Mouse (Mus musculus): ENCODE measurements at regions not wholly inside any gene's neighbourhood (a gene's known extent, or its start where the extent isn't known, plus 50 kb on each side); places are given as distances from the start of the nearest gene placed in this dataset.
A peak's percentile ranks its signal among the peaks of the same experiment; 100 is the strongest.

DNA sequence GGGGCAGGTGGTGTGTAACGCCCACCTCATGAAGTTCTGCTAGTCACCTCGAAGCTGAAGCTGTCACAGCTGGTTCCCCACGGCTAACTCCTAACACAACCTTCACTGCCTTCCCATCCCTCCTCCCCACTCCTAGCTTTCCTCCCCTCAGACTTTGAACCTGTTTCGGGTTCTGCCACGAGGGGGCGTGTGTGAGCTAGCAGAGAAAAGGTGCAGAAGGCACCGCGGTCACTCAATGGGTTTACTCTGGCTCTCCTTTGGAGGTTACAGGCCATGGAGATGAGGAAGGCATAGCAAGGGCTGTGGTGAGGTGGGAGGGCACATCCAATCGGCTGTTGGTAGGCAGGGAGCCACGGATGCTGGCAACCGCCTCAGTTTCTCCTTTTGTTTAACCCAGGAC, 437.3 kb downstream of the Ptpru start:
- 18% methylated on average over 11 of the region's 11 CpGs for WGBS
- no peaks in the 10 kb centered on the region for H3K36me3 ChIP-seq (ENCODE audit: control insufficient read depth, insufficient read depth, low read length)
- no peak overlapping the region for H3K4me3 ChIP-seq (ENCODE audit: low read depth, low read length)
- no peak overlapping the region for H3K4me2 ChIP-seq (ENCODE audit: low read length)
- no peak overlapping the region for H3K9ac ChIP-seq (ENCODE audit: low read depth, low read length)
- H3K4me1 ChIP-seq (ENCODE audit: control insufficient read depth, insufficient read depth, low read length): no peaks in the 10 kb centered on the region
- ATAC-seq: no peak
- H3K9me3 ChIP-seq (replicated peaks; ENCODE audit: control insufficient read depth, low read length, poor library complexity, severe bottlenecking): no peaks in the 10 kb centered on the region
- no peaks in the 10 kb centered on the region for H3K27me3 ChIP-seq (ENCODE audit: control insufficient read depth, insufficient read depth, low read depth, low read length)
- no peak overlapping the region for H3K27ac ChIP-seq (ENCODE audit: low read length)

DNA sequence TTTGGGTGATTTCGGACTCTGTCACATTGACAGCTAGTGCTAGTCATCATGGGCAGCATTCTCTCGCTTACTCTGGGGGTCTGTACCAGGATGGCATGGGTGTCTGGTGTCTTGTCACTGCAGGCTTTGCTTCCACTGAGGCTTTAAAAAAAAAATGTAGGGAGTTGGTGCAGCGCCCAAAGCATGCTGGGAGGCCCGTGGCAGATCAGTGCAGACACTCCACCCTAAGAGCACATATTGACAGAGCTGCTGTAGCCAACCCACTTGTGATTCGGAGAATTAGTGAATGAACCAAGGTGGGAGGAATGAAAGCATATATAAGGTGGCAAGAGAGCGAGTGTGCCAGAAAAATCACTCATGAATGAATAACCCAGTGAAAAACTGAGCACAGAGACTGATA, 436.8 kb downstream of the Ptpru start:
- Histone ChIP-seq H3K27me3 (ENCODE audit: control insufficient read depth, insufficient read depth, low read depth, low read length) (no peaks in the 10 kb centered on the region), H3K27ac (ENCODE audit: low read length) (no peak overlapping the region), H3K4me1 (ENCODE audit: control insufficient read depth, insufficient read depth, low read length) (no peaks in the 10 kb centered on the region; the same call in 1 of the 2 replicates), H3K4me3 (ENCODE audit: low read depth, low read length) (no peak overlapping the region), H3K4me2 (ENCODE audit: low read length) (no peak overlapping the region), H3K9me3 (replicated peaks; ENCODE audit: control insufficient read depth, low read length, poor library complexity, severe bottlenecking) (no peaks in the 10 kb centered on the region), H3K9ac (ENCODE audit: low read depth, low read length) (no peak overlapping the region), H3K36me3 (ENCODE audit: control insufficient read depth, insufficient read depth, low read length) (no peaks in the 10 kb centered on the region)
- WGBS: 91% methylated on average over 6 of the region's 6 CpGs
- no peak for ATAC-seq

- Histone ChIP-seq H3K4me2 (ENCODE audit: low read length) (no peak overlapping the region), H3K27me3 (ENCODE audit: control insufficient read depth, insufficient read depth, low read depth, low read length) (no peaks in the 10 kb centered on the region; the same call in 1 of the 2 replicates), H3K4me3 (ENCODE audit: low read depth, low read length) (no peak overlapping the region), H3K36me3 (ENCODE audit: control insufficient read depth, insufficient read depth, low read length) (no peaks in the 10 kb centered on the region), H3K27ac (ENCODE audit: low read length) (peak overlapping the region; percentile 6; the same call in 1 of the 2 replicates), H3K9me3 (replicated peaks; ENCODE audit: control insufficient read depth, low read length, poor library complexity, severe bottlenecking) (no peaks in the 10 kb centered on the region), H3K4me1 (ENCODE audit: control insufficient read depth, insufficient read depth, low read length) (no peaks in the 10 kb centered on the region; the same call in 1 of the 2 replicates), H3K9ac (ENCODE audit: low read depth, low read length) (no peak overlapping the region)
- WGBS: 45% methylated on average over 12 of the region's 12 CpGs
- no peak for ATAC-seq
These were observed 432.6 kb downstream of the Ptpru start for GRCm38 (mm10) chr4:131405376-131406017.

- Histone ChIP-seq H3K9me3 (replicated peaks; ENCODE audit: control insufficient read depth, low read length, poor library complexity, severe bottlenecking) (no peaks in the 10 kb centered on the region), H3K27me3 (ENCODE audit: control insufficient read depth, insufficient read depth, low read depth, low read length) (no peaks in the 10 kb centered on the region; the same call in 1 of the 2 replicates), H3K27ac (ENCODE audit: low read length) (no peak overlapping the region), H3K4me2 (ENCODE audit: low read length) (no peak overlapping the region), H3K4me1 (ENCODE audit: control insufficient read depth, insufficient read depth, low read length) (no peaks in the 10 kb centered on the region; the same call in 1 of the 2 replicates), H3K4me3 (ENCODE audit: low read depth, low read length) (no peak overlapping the region), H3K9ac (ENCODE audit: low read depth, low read length) (no peak overlapping the region), H3K36me3 (ENCODE audit: control insufficient read depth, insufficient read depth, low read length) (no peaks in the 10 kb centered on the region)
- ATAC-seq: no peak
- WGBS: 59% methylated on average over 3 of the region's 3 CpGs
These were observed 430.6 kb downstream of the Ptpru start for GRCm38 (mm10) chr4:131407464-131407863.

DNA sequence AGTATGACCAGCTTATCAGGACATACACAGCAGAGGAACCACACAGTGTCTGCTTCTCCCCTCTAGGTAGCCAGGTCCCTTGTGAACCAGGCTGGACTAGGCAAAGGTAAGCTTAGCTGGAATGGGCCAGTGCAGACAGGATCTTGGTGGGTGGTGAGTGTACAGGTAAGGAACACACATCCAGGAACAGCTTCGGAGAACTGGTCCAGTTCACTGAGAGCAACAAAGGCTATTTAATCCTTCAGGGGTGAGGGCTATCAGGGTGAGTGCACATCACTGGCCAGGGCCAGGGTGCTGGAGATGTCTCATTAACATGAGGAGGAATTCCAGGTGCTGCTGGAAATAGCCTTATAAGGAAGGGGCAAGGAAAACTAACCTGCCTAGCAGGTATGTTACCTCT, 429.4 kb downstream of the Ptpru start:
- no peak for ATAC-seq
- H3K9me3 ChIP-seq (replicated peaks; ENCODE audit: control insufficient read depth, low read length, poor library complexity, severe bottlenecking): no peaks in the 10 kb centered on the region
- WGBS: 82% methylated on average over 1 of the region's 1 CpGs
- H3K4me3 ChIP-seq (ENCODE audit: low read depth, low read length): no peak overlapping the region
- H3K4me1 ChIP-seq (ENCODE audit: control insufficient read depth, insufficient read depth, low read length): no peaks in the 10 kb centered on the region; the same call in 1 of the 2 replicates
- H3K36me3 ChIP-seq (ENCODE audit: control insufficient read depth, insufficient read depth, low read length): no peaks in the 10 kb centered on the region
- no peaks in the 10 kb centered on the region; the same call in 1 of the 2 replicates for H3K27me3 ChIP-seq (ENCODE audit: control insufficient read depth, insufficient read depth, low read depth, low read length)
- no peak overlapping the region for H3K4me2 ChIP-seq (ENCODE audit: low read length)
- no peak overlapping the region for H3K9ac ChIP-seq (ENCODE audit: low read depth, low read length)
- no peak overlapping the region for H3K27ac ChIP-seq (ENCODE audit: low read length)

GRCm38 (mm10) chr4:131409805-131410204, 428.3 kb downstream of the Ptpru start:
- no peak overlapping the region for H3K4me2 ChIP-seq (ENCODE audit: low read length)
- no peak for ATAC-seq

DNA sequence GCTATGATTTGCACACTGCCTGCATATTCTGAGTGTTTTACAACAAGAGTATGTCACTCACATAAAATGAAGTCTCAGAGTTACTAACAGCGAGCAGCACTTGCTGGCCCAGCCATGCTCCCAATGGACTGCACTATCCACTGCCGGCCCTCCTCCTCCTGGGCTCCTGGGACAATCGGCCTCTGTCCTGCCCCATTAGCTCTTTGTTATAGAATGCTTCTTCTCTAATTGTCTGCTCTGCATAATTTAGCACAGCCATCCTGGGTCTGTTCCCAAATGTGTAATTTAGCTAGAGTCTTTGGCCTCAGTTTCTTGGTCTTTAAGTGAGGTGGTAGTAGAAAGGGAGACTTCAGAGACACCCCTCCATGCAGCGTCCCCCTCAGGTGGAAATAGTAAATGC, 426.2 kb downstream of the Ptpru start:
- Histone ChIP-seq H3K4me3 (ENCODE audit: low read depth, low read length) (no peak overlapping the region), H3K4me2 (ENCODE audit: low read length) (no peak overlapping the region), H3K4me1 (ENCODE audit: control insufficient read depth, insufficient read depth, low read length) (no peaks in the 10 kb centered on the region), H3K36me3 (ENCODE audit: control insufficient read depth, insufficient read depth, low read length) (no peaks in the 10 kb centered on the region), H3K27me3 (ENCODE audit: control insufficient read depth, insufficient read depth, low read depth, low read length) (no peaks in the 10 kb centered on the region; the same call in 1 of the 2 replicates), H3K9me3 (replicated peaks; ENCODE audit: control insufficient read depth, low read length, poor library complexity, severe bottlenecking) (no peaks in the 10 kb centered on the region), H3K27ac (ENCODE audit: low read length) (no peak overlapping the region), H3K9ac (ENCODE audit: low read depth, low read length) (no peak overlapping the region)
- no peak for ATAC-seq
- 41% methylated on average over 4 of the region's 4 CpGs for WGBS

More at GRCm38 (mm10) chr4:131409805-131410204, 428.3 kb downstream of the Ptpru start:
- Histone ChIP-seq H3K9ac (ENCODE audit: low read depth, low read length) (no peak overlapping the region), H3K4me1 (ENCODE audit: control insufficient read depth, insufficient read depth, low read length) (no peaks in the 10 kb centered on the region; the same call in 1 of the 2 replicates), H3K9me3 (replicated peaks; ENCODE audit: control insufficient read depth, low read length, poor library complexity, severe bottlenecking) (no peaks in the 10 kb centered on the region), H3K27me3 (ENCODE audit: control insufficient read depth, insufficient read depth, low read depth, low read length) (no peaks in the 10 kb centered on the region; the same call in 1 of the 2 replicates), H3K4me3 (ENCODE audit: low read depth, low read length) (no peak overlapping the region), H3K27ac (ENCODE audit: low read length) (no peak overlapping the region), H3K36me3 (ENCODE audit: control insufficient read depth, insufficient read depth, low read length) (no peaks in the 10 kb centered on the region)
- WGBS: 26% methylated on average over 3 of the region's 3 CpGs

DNA sequence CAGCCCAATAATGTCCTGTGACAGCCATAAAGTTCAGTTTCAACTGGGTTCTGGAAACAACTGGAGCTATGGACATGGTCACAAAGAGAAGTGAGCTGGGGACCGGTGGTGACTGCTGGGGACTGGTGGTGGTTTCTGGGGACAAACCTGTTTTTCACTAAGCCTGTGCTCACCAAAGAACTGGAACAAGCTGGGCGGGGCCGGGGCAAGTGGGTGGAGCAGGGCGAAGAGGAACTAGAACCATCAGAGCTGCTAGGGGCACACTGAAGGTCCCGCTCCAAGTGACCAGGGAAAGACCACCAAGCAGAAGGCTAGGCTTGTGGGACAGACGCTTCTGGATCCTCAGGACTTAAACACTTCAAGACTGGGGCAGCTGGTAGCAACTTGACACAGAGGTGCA, 424.7 kb downstream of the Ptpru start:
- ATAC-seq: no peak
- 76% methylated on average over 6 of the region's 6 CpGs for WGBS

DNA sequence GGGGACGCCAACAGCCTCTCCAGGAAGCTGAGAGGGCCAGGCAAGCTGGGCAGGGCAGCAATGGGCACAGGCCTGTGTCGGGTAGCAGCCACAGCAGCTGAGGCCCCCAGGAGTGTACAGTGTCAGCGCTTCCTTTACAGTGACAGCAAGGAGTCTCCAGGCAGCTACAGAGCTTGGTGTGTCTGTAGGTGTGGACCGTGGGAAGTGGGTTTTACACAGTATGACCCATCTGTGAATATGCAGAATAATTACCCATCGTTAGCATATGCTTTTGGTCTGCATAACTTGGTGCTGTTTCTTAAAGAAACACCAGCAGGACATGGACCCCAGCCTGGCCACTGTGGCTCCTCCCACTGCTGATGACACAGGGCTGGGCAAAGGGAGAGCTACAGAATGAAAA, 422.6 kb downstream of the Ptpru start:
- 71% methylated on average over 5 of the region's 5 CpGs for WGBS
- no peaks in the 10 kb centered on the region for H3K4me1 ChIP-seq (ENCODE audit: control insufficient read depth, insufficient read depth, low read length)
- no peaks in the 10 kb centered on the region for H3K27me3 ChIP-seq (ENCODE audit: control insufficient read depth, insufficient read depth, low read depth, low read length)
- H3K4me2 ChIP-seq (ENCODE audit: low read length): no peak overlapping the region
- H3K36me3 ChIP-seq (ENCODE audit: control insufficient read depth, insufficient read depth, low read length): no peaks in the 10 kb centered on the region
- no peak overlapping the region for H3K27ac ChIP-seq (ENCODE audit: low read length)
- H3K9ac ChIP-seq (ENCODE audit: low read depth, low read length): no peak overlapping the region
- no peak for ATAC-seq
- H3K4me3 ChIP-seq (ENCODE audit: low read depth, low read length): no peak overlapping the region
- no peaks in the 10 kb centered on the region for H3K9me3 ChIP-seq (replicated peaks; ENCODE audit: control insufficient read depth, low read length, poor library complexity, severe bottlenecking)

More for the DNA sequence above, 424.7 kb downstream of the Ptpru start:
- Histone ChIP-seq H3K4me3 (ENCODE audit: low read depth, low read length) (no peak overlapping the region), H3K9me3 (replicated peaks; ENCODE audit: control insufficient read depth, low read length, poor library complexity, severe bottlenecking) (no peaks in the 10 kb centered on the region), H3K27ac (ENCODE audit: low read length) (no peak overlapping the region), H3K4me1 (ENCODE audit: control insufficient read depth, insufficient read depth, low read length) (no peaks in the 10 kb centered on the region), H3K9ac (ENCODE audit: low read depth, low read length) (no peak overlapping the region), H3K36me3 (ENCODE audit: control insufficient read depth, insufficient read depth, low read length) (no peaks in the 10 kb centered on the region), H3K27me3 (ENCODE audit: control insufficient read depth, insufficient read depth, low read depth, low read length) (no peaks in the 10 kb centered on the region; the same call in 1 of the 2 replicates), H3K4me2 (ENCODE audit: low read length) (no peak overlapping the region)
